Mouse (Mus musculus) lung, adult 18-20 months (tissue): ENCODE measurements around the gene Phf8.
"Not testable (repeated sequence)": the region's sequence is repeated elsewhere in the genome, so short reads cannot be mapped to it uniquely, and the experiment has no call there.

Experiments used
- DNase-seq, 2 experiments: peaks; one replicate each; pipeline ENCODE4 v3.0.0; 2022; ENCODE audit warnings: mixed read lengths in 2 of 2

Gene Phf8

GRCm38 (mm10) chrX:151520458-151521322 lies at the start of gene Phf8:
TSS of gene Phf8 (plus strand) at chrX:151520672.
- DNase-seq = peak; percentile 96 to 97

- no peak for DNase-seq
Observed at GRCm38 (mm10) chrX:151488128-151488527, 32.3 kb upstream of the Phf8 start.

DNA sequence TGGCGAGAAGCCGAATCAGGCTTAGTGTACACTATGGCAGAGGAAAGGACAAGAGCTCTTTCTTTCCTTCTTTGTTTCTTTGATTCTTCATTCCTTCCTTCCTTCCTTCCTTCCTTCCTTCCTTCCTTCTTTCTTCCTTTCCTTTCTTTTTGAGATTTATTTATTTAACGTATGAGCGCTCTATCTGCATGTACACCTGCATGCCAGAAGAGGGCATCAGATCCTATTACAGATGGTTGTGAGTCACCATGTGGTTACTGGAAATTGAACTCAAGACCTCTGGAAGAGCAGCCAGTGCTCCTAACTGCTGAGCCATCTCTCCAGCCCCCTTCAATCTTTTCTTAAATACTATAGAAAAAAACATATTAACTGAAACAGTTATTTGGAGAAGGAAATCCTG lies 27.2 kb upstream of the Phf8 start:
- not testable (repeated sequence) for DNase-seq

- no peak for DNase-seq
Observed at GRCm38 (mm10) chrX:151496596-151496995, 23.9 kb upstream of the Phf8 start.

DNA sequence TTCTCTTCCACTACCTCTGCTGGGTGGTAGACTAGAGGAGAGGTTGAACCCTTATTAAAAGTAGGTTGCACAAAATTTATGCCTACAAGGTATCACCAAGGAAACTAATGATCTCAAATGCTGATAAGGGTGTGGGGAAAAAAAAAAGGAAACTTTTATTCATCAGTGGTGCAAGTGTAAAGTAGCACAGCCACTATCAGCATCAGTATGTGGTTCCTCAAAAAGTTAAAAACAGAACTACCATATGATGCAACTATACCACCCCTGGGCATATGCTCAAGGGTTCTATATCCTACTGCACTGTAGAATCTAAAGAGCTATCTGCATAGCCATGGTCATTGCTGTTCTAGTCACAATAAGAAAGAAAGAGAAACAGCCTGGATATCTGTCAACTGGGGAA lies 11.9 kb upstream of the Phf8 start:
- DNase-seq = no peak

- no peak for DNase-seq
Observed at GRCm38 (mm10) chrX:151509906-151510305, 10.6 kb upstream of the Phf8 start.

DNA sequence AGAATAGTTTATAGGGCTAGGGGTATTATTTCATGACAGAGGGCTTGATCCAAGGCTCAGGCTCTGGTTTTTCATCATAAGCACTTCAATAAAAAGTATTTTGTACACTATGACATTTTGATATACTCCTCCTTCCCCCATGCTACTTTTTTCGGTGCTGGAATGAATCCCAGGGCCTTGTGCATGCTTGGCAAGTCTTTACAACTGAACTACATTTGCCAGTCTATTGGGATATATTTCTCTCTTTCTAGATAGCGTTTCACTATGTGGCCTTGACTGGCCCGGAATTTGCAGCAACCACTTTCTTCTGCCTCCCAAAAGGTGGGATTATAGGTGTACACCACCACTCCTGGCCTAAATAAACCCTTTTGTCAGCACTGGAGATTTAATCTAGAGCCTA lies 7.4 kb upstream of the Phf8 start:
- DNase-seq = no peak

DNA sequence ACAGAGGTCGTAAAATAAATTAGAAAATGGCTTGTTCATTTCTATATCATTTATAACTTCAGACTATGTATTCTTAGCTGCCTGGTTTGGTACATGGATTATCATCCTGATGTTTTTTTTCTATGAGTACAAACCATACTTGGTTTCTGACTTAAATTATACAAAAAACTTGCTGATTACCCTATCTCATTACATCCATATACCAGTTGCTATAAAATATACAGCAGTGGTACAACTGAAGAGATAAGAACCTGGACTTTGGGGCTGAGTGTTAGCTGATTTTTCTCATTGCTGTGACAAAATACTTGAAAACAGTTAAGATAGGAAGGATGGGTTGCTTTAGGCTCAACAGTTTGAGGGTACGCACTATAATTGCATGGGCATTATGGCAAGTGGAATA lies 6.8 kb upstream of the Phf8 start:
- no peak for DNase-seq

DNA sequence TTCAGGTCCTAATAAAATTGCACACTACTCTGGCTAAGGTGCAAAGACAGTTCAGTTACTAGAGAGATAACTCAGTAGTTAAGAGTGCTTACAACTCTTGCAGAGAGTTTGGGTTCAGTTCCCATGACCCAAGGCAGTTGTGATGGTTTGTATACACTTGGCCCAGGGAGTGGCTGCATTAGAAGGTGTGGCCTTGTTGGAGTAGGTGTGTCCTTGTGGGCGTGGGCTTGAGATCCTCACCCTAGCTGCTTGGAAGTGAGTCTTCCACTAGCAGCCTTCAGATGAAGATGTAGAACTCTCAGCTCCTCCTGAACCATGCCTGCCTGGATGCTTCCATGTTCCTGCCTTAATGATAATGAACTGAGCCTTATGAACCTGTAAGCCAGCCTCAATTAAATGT lies 2.3 kb upstream of the Phf8 start:
- DNase-seq = no peak

GRCm38 (mm10) chrX:151520127-151520457 lies 380 bp upstream of the Phf8 start:
- DNase-seq = no peak

- peak; percentile 18 to 46 for DNase-seq
Observed at GRCm38 (mm10) chrX:151521786-151522522, 1.5 kb downstream of the Phf8 start.

DNA sequence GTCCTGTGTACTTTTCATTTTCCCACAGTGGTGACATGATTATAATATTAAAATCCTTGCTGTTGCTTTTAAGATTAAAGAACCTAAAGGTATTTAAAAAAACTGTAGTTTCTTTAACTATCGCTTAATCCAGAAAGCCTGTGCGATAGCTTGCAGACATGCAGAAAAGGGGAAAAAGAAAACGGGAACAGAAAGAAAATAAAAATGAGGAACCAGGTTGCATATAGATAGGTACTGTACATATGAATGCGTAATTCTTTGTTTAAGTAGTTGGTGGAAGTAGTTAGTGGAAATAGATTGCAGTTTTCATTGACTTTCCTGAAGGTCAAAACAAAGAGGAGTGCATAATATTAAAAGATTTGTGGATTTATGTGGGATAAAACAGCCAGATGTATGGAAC lies 32.9 kb downstream of the Phf8 start:
- DNase-seq = no peak

DNA sequence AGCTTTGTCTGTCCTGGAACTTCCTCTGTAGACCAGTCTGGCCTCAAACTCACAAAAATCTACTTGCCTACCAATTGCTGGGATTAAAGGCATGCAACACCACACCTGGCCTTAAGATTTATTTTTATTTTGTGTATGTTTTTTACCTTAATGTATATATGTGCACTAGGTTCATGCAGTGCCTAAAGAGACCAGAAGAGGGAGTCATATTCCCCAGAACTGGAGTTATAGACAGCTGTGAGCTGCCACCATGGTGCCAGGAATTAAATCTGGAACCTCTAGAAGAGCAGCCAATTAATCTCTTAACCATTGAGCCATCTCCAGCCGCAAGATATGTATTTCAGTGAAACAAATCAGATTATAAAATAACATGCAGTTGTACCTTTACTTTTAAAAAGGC lies 54.7 kb downstream of the Phf8 start:
- DNase-seq = no peak

DNA sequence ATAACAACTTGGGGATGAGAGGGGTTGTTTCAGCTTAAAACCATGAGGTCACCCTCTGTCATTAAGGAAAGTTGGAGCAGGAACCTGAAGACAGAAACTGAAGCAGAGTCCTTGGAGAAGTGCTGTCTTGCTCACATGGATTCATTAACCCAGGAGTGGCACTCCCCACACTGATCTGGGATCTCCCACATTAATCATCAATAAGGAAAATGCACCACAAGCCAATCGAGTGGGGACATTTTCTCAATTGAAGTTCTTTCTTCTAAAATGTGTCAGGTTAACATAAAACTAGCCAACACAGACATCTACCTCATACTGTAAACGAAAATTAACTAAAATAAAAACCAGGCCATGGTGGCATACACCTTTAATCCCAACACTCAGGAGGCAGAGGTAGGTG lies 122.9 kb downstream of the Phf8 start:
- no peak for DNase-seq

DNA sequence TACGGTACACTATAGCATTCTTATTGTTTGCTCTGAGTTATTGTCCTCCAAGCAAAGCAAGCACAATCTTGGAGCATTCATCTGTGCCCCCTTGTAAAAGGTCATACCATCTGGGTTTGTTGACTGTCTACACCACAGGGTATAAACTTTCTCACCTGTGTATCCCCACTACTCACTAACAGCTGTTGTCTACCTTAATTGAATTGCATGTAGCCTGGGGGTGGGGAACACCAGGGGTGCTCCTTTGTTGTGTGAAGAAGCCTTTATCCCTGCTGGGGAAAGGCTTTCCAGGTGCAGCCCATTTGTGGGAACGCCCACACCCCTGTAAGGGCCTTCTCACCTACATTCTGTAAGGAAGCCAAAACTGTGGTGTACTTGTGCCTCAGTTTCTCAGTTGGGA lies 133.3 kb downstream of the Phf8 start:
- DNase-seq = no peak

GRCm38 (mm10) chrX:151674492-151675171 lies 154.2 kb downstream of the Phf8 start:
- DNase-seq = no peak
